Mouse (Mus musculus) cerebellum, adult 2 months (tissue): Measurements from ENCODE around the gene Bmp15.

Experiments
- CTCF ChIP-seq: fragments of 200-500 bp; IDR thresholded peaks from 2 replicates; pipeline ENCODE4 v1.5.1; 2011; ENCODE audit warnings: low read depth, mild to moderate bottlenecking, control low read depth, low read length, moderate library complexity, borderline replicate concordance; ENCODE audit not compliant: insufficient read depth
- POLR2A ChIP-seq: fragments of 200-500 bp; IDR thresholded peaks from 2 replicates; pipeline ENCODE4 v1.6.1; 2011; ENCODE audit warnings: low read length, control low read depth, borderline replicate concordance; ENCODE audit not compliant: insufficient read depth

GRCm38 (mm10) chrX:6356876-6357275, 36.4 kb upstream of the Bmp15 start:
- TF ChIP-seq CTCF (no peak), POLR2A (no peak)
